Mouse (Mus musculus) hindbrain, embryonic 16.5 days (tissue): ENCODE data around the gene Btd. TPM values are rescaled to one million over a fixed set of nuclear protein-coding genes. Genes with fewer than 3 reads are reported as not detected.

Experiments
- ATAC-seq: fragments of 200-750 bp; cut with Nextera tagmentation; 2 replicates; pipeline ENCODE4 v1.8.0; 2017; ENCODE audit warnings: moderate TSS enrichment, moderate library complexity
- H3K27ac ChIP-seq: fragments of 300-500 bp; sonication (generic); 2 replicates; pipeline ENCODE4 v1.5.1; 2014; ENCODE audit warnings: low read depth, mild to moderate bottlenecking, control low read depth, low read length, moderate library complexity
- H3K27me3 ChIP-seq: fragments of 300-500 bp; sonication (generic); replicated peaks from 2 replicates; pipeline ENCODE4 v1.6.1; 2014; ENCODE audit warnings: low read length; ENCODE audit not compliant: control insufficient read depth, insufficient read depth
- H3K36me3 ChIP-seq: fragments of 300-500 bp; sonication (generic); 2 replicates; pipeline ENCODE4 v1.6.1; 2014; ENCODE audit warnings: mild to moderate bottlenecking, low read length, moderate library complexity, mixed read lengths; ENCODE audit not compliant: control insufficient read depth, insufficient read depth
- H3K4me1 ChIP-seq: fragments of 300-500 bp; sonication (generic); 2 replicates; pipeline ENCODE4 v1.6.1; 2014; ENCODE audit warnings: low read depth, low read length; ENCODE audit not compliant: control insufficient read depth, insufficient read depth
- H3K4me2 ChIP-seq: fragments of 300-500 bp; sonication (generic); 2 replicates; pipeline ENCODE4 v1.6.1; 2014; ENCODE audit warnings: mild to moderate bottlenecking, low read length, control low read depth, moderate library complexity
- H3K4me3 ChIP-seq: fragments of 300-500 bp; sonication (generic); 2 replicates; pipeline ENCODE4 v1.5.1; 2014; ENCODE audit warnings: mild to moderate bottlenecking, low read length, control low read depth, moderate library complexity
- H3K9ac ChIP-seq: fragments of 300-500 bp; sonication (generic); 2 replicates; pipeline ENCODE4 v1.6.1; 2014; ENCODE audit warnings: low read depth, mild to moderate bottlenecking, control low read depth, low read length, moderate library complexity
- H3K9me3 ChIP-seq: fragments of 300-500 bp; sonication (generic); 2 replicates; pipeline ENCODE4 v1.6.1; 2014; ENCODE audit warnings: mild to moderate bottlenecking, low read length, moderate library complexity; ENCODE audit not compliant: control insufficient read depth
- WGBS: fragments of 180-500 bp; shearing (Covaris S2); extraction: QIAGEN DNeasy Blood & Tissue Kit; methylation state at CpG from one replicate; pipeline ENCODE4 v1.1.7; 2014; 5-methylcytosine and 5-hydroxymethylcytosine counted together
- polyA plus RNA-seq: library from polyadenylated mRNA; unstranded; fragments of >200 nt; fragmentation: Nextera tagmentation; extraction: Ambion mirVana; gene quantifications from 2 replicates; pipeline ENCODE4 v1.2.1, GENCODE M21; 2015

Btd gene
- polyA plus RNA-seq, 1 experiment from 2014 or later, result 20.7 TPM

DNA sequence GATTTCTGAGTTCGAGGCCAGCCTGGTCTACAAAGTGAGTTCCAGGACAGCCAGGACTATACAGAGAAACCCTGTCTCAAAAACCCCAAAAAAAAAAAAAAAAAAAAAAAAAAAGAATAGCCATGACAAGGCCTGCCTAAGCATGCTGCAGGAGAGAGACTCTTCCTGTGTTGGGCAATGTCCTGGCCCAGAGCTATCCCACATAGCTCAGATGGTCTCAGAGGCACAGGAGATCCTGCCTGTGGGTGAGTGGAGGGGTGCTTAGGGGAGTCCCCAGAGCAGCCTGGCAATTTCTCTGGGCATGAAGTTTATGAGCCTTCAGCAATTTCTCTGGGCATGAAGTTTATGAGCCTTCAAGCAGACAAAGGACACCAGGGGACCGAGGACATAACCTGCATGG is 42.8 kb downstream of the Btd start:
- WGBS, result 87% methylated on average over 2 of the region's 2 CpGs
- Histone ChIP-seq H3K4me3 (no peak overlapping the region), H3K27me3 (no peaks in the 10 kb centered on the region), H3K9me3 (no peaks in the 10 kb centered on the region), H3K27ac (no peak overlapping the region), H3K4me2 (no peak overlapping the region), H3K9ac (no peak overlapping the region), H3K36me3 (no peaks in the 10 kb centered on the region), H3K4me1 (no peaks in the 10 kb centered on the region)
- ATAC-seq, result no peak

DNA sequence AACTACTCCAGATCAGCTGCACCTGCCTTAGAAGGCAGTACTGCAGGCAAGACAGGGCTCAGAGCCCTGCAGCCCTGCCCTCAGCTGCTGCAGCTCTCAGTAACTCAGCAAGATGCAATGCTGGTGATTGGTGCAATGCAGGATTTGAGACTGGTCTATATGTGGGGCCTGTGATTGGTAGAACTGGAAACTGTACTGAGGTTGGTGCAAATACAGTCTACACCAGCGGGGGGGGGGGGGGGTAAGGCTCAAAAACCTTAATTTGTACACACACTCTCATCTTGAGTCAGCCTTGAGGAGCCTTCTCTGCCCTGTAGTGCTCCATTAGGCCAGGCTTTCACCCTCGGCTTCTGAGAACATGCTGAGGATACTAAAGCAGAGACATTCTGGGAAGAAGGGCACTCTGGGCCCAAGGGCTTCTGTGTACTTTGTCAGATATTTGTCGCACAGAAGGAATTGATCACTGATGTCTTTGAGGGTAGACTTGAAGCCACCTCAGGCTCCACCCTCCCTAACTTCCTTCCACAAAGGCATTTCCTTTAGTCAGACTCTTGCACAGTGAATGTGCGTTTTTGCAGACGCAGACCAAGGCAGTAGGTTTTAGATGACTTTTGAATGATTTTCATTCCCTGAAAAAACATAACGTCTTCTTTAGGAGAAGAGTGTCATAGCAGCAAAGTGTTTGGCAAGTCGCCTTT is 43.7 kb downstream of the Btd start:
- no peak for ATAC-seq
- H3K27ac ChIP-seq, result no peak overlapping the region
- no peak overlapping the region for H3K4me3 ChIP-seq
- no peaks in the 10 kb centered on the region for H3K4me1 ChIP-seq
- no peaks in the 10 kb centered on the region for H3K27me3 ChIP-seq
- H3K9ac ChIP-seq, result no peak overlapping the region
- WGBS, result 69% methylated on average over 7 of the region's 7 CpGs
- H3K36me3 ChIP-seq, result no peaks in the 10 kb centered on the region
- no peak overlapping the region for H3K4me2 ChIP-seq
- no peaks in the 10 kb centered on the region for H3K9me3 ChIP-seq

DNA sequence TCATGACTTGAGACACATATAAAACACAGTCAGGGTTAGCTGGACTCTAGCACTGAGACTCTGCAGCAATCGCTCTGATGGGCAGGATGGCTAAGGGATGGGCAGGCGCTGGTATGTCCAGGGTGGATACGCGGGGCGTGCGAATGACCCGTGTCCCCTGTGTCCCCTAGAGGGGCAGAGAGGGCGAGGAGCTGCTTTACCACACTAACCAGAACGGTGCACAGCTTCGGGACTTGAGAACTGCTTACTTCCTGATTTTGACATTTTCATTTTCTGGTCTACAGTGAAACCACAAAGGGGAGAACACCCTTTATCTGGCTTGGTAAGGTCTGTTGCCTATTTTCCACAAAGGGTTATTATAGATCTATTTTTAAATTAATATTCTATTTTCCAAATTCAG is 44.9 kb downstream of the Btd start:
- H3K9ac ChIP-seq, result no peak overlapping the region
- H3K36me3 ChIP-seq, result no peaks in the 10 kb centered on the region
- ATAC-seq, result no peak
- no peak overlapping the region for H3K4me3 ChIP-seq
- no peaks in the 10 kb centered on the region for H3K4me1 ChIP-seq
- H3K4me2 ChIP-seq, result no peak overlapping the region
- no peaks in the 10 kb centered on the region for H3K9me3 ChIP-seq
- H3K27ac ChIP-seq, result no peak overlapping the region
- no peaks in the 10 kb centered on the region for H3K27me3 ChIP-seq
- whole genome bisulfite sequencing, result 86% methylated on average over 10 of the region's 10 CpGs

DNA sequence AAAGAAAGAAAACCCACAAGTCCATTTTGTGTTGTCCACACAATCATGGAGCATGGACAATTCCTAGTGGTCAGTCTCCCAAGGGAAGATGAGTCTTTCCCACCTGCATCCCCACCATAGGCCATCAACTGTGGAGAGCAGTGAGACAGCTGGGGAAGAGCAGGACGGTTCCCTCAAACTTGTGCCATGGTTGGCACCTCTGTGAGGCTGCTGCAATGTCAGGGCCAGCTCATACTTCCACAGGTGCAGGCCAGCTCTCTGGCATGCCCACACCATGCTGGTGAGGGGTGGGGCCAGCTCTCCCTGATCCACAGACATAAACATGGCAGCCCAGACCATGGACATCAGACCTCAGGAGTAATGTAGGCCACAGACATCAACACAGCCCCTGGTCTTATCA is 45.4 kb downstream of the Btd start:
- no peaks in the 10 kb centered on the region for H3K36me3 ChIP-seq
- no peaks in the 10 kb centered on the region for H3K9me3 ChIP-seq
- H3K4me1 ChIP-seq, result no peaks in the 10 kb centered on the region
- no peak overlapping the region for H3K27ac ChIP-seq
- 83% methylated on average over 1 of the region's 1 CpGs for WGBS
- H3K4me3 ChIP-seq, result no peak overlapping the region
- ATAC-seq, result no peak
- H3K27me3 ChIP-seq, result no peaks in the 10 kb centered on the region
- no peak overlapping the region for H3K9ac ChIP-seq
- H3K4me2 ChIP-seq, result no peak overlapping the region

DNA sequence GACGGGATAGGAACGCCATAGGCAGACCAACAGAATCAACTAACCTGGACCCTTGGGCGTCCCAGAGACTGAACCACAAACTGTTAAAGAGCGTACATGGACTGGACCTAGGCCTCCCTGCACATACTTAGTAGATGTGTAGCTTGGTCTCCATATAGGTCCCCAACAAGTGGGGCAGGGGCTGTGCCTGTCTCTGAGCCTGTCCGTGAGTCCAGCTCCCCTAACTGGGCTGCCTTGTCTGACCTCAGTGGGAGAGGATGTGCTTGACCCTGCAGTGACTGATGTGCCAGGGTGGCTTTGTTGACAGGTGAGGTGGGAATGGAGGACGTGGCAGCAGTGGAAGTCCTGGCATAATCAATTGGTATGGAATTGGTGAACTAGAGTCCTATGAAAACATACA is 51.7 kb downstream of the Btd start:
- no peak overlapping the region for H3K4me2 ChIP-seq
- H3K4me3 ChIP-seq, result no peak overlapping the region
- H3K4me1 ChIP-seq, result no peaks in the 10 kb centered on the region
- H3K27me3 ChIP-seq, result no peaks in the 10 kb centered on the region
- ATAC-seq, result no peak
- no peaks in the 10 kb centered on the region for H3K9me3 ChIP-seq
- peaks cover 2% of the 10 kb centered on the region; the same call in 1 of the 2 replicates for H3K36me3 ChIP-seq
- 93% methylated on average over 6 of the region's 6 CpGs for WGBS
- H3K9ac ChIP-seq, result no peak overlapping the region
- no peak overlapping the region for H3K27ac ChIP-seq

GRCm38 (mm10) chr14:31696206-31696984 is 55.6 kb downstream of the Btd start:
- Histone ChIP-seq H3K36me3 (peaks cover 6% of the 10 kb centered on the region), H3K27me3 (no peaks in the 10 kb centered on the region), H3K4me2 (no peak overlapping the region), H3K27ac (no peak overlapping the region), H3K4me3 (no peak overlapping the region), H3K9me3 (no peaks in the 10 kb centered on the region), H3K4me1 (no peaks in the 10 kb centered on the region), H3K9ac (no peak overlapping the region)
- no peak for ATAC-seq
- 90% methylated on average over 9 of the region's 9 CpGs for WGBS

- H3K9me3 ChIP-seq, result no peaks in the 10 kb centered on the region
- no peak overlapping the region for H3K4me2 ChIP-seq
- no peaks in the 10 kb centered on the region for H3K4me1 ChIP-seq
- no peak overlapping the region for H3K27ac ChIP-seq
- H3K9ac ChIP-seq, result no peak overlapping the region
- no peaks in the 10 kb centered on the region for H3K27me3 ChIP-seq
- ATAC-seq, result no peak
- H3K4me3 ChIP-seq, result no peak overlapping the region
- WGBS, result 88% methylated on average over 3 of the region's 3 CpGs
- peaks cover 10% of the 10 kb centered on the region for H3K36me3 ChIP-seq
Measured at GRCm38 (mm10) chr14:31696985-31697303, 56.1 kb downstream of the Btd start.

DNA sequence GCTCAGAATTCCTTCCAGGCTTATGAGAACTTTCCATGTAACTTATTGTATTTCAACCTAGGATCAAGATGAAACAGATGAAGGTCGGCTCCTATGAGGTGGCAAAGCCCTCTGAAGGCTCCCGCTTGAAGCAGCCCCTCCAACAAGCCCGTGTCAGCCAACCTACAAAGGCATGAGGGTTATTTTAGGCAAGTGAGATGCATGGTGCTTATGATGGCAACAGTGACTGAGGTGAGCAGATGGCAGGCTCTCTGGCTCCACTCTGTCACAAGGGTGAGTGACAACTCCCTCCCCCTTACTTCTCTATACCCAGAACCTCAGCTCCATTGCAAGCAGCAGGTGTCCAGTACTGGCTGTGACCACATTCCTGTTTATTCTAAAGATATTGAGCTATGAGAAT is 56.5 kb downstream of the Btd start:
- Histone ChIP-seq H3K27me3 (no peaks in the 10 kb centered on the region), H3K9ac (no peak overlapping the region), H3K27ac (no peak overlapping the region), H3K9me3 (no peaks in the 10 kb centered on the region), H3K36me3 (peaks cover 10% of the 10 kb centered on the region), H3K4me3 (no peak overlapping the region), H3K4me1 (no peaks in the 10 kb centered on the region), H3K4me2 (no peak overlapping the region)
- ATAC-seq, result no peak
- WGBS, result 92% methylated on average over 3 of the region's 3 CpGs

GRCm38 (mm10) chr14:31697755-31698154 is 56.9 kb downstream of the Btd start:
- Histone ChIP-seq H3K36me3 (peaks cover 10% of the 10 kb centered on the region), H3K4me1 (no peaks in the 10 kb centered on the region), H3K27me3 (no peaks in the 10 kb centered on the region), H3K27ac (no peak overlapping the region), H3K9ac (no peak overlapping the region), H3K4me2 (no peak overlapping the region), H3K9me3 (no peaks in the 10 kb centered on the region), H3K4me3 (no peak overlapping the region)
- ATAC-seq, result no peak
- WGBS, result 93% methylated on average over 4 of the region's 4 CpGs
